In genomic region chr2:172911715-172912114, GRCm38 (mm10) we compare ENCODE assay signal across 14 mouse cellular contexts. TPM values are rescaled to one million over a fixed set of nuclear protein-coding genes. Genes with fewer than 3 reads are reported as not detected.
A peak's percentile ranks its signal among the peaks of the same experiment; 100 is the strongest.
DNase-seq lines count a peak whose midpoint lies in the region; ATAC-seq and TF ChIP-seq lines count a peak whose summit lies in the region.
"Had no signal": no experiment of that assay in that cellular context is flagged by ENCODE, and none has a peak within 500 bp of the region (broad histone marks: within the 10 kb centered on the region; RNA-seq: fewer than 3 reads in every experiment).

No protein-coding gene starts in this region.

- no peak for ATAC-seq in midbrain, embryonic 14.5 days (ENCODE audit: low FRiP score, low TSS enrichment)
- ATAC-seq in heart, postnatal 0 days (ENCODE audit: insufficient read depth, low read depth): no peak
- ATAC-seq: forebrain, embryonic 13.5 days; intestine, postnatal 0 days had no signal

- H3K4me2 ChIP-seq in midbrain, embryonic 14.5 days (ENCODE audit: low read length): no peak overlapping the region
- no peak overlapping the region for H3K4me2 ChIP-seq in heart, postnatal 0 days (ENCODE audit: low read depth, low read length)
- H3K4me2 ChIP-seq: forebrain, embryonic 13.5 days had no signal

- intact Hi-C loops in heart, postnatal 25 days (cut with DNase I): no loop called here

- H3K4me1 ChIP-seq in midbrain, embryonic 10.5 days: peaks cover 43% of the 10 kb centered on the region
- H3K4me1 ChIP-seq in midbrain, embryonic 14.5 days (ENCODE audit: control insufficient read depth, insufficient read depth, low read length): peaks cover 12% of the 10 kb centered on the region; the same call in 1 of the 2 replicates
- H3K4me1 ChIP-seq in heart, postnatal 0 days (ENCODE audit: control insufficient read depth, insufficient read depth): peaks cover 25% of the 10 kb centered on the region; the same call in 1 of the 2 replicates

- peak overlapping the region; percentile 2; the same call in 1 of the 2 replicates for H3K27ac ChIP-seq in midbrain, embryonic 10.5 days (replicated peaks)
- H3K27ac ChIP-seq in midbrain, embryonic 14.5 days (replicated peaks; ENCODE audit: low read depth, low read length): no peak overlapping the region
- H3K27ac ChIP-seq in heart, postnatal 0 days (ENCODE audit: low read depth): peak overlapping the region; percentile 30
- H3K27ac ChIP-seq: forebrain, embryonic 13.5 days had no signal

- WGBS in midbrain, embryonic 10.5 days: 26% methylated on average over 5 of the region's 5 CpGs
- 33% methylated on average over 5 of the region's 5 CpGs for WGBS in midbrain, embryonic 14.5 days
- 13% methylated on average over 5 of the region's 5 CpGs for WGBS in heart, postnatal 0 days

- H3K4me3 ChIP-seq in midbrain, embryonic 10.5 days: no peak overlapping the region
- H3K4me3 ChIP-seq in midbrain, embryonic 14.5 days (replicated peaks; ENCODE audit: low read depth, low read length): no peak overlapping the region
- no peak overlapping the region for H3K4me3 ChIP-seq in heart, postnatal 0 days (ENCODE audit: low read depth, low read length)
- H3K4me3 ChIP-seq: forebrain, embryonic 13.5 days had no signal

- H3K27me3 ChIP-seq in midbrain, embryonic 10.5 days (ENCODE audit: low read depth, poor library complexity, severe bottlenecking): no peaks in the 10 kb centered on the region
- H3K27me3 ChIP-seq in midbrain, embryonic 14.5 days (ENCODE audit: control insufficient read depth, insufficient read depth, low read length): no peaks in the 10 kb centered on the region
- H3K27me3 ChIP-seq in heart, postnatal 0 days (ENCODE audit: control insufficient read depth, insufficient read depth, low read length): no peaks in the 10 kb centered on the region
- H3K27me3 ChIP-seq: forebrain, embryonic 13.5 days had no signal

- no peaks in the 10 kb centered on the region for H3K9me3 ChIP-seq in midbrain, embryonic 10.5 days (replicated peaks)
- no peaks in the 10 kb centered on the region for H3K9me3 ChIP-seq in midbrain, embryonic 14.5 days (ENCODE audit: control insufficient read depth, low read length)
- H3K9me3 ChIP-seq in heart, postnatal 0 days (replicated peaks; ENCODE audit: control insufficient read depth, low read length): no peaks in the 10 kb centered on the region
- H3K9me3 ChIP-seq: forebrain, embryonic 13.5 days had no signal

- TF ChIP-seq EP300 in heart, postnatal 0 days (IDR thresholded peaks at IDR 0.05; ENCODE audit: low read depth): no peak

- H3K9ac ChIP-seq in midbrain, embryonic 14.5 days (replicated peaks; ENCODE audit: low read length): no peak overlapping the region
- H3K9ac ChIP-seq in heart, postnatal 0 days (replicated peaks; ENCODE audit: low read depth, low read length): no peak overlapping the region
- H3K9ac ChIP-seq: forebrain, embryonic 13.5 days had no signal

- peak; percentile 9 to 22 for DNase-seq in heart, adult 18-20 months
- no peak for DNase-seq in heart, postnatal 25 days (ENCODE audit: low spot score)
- DNase-seq in midbrain, embryonic 10.5 days (ENCODE audit: low spot score): no peak
- no peak for DNase-seq in midbrain, embryonic 14.5 days
- DNase-seq in heart, postnatal 0 days (ENCODE audit: low spot score): no peak
- peak; percentile 12 for DNase-seq in skeletal muscle tissue, adult 2 months (ENCODE audit: low read depth, low spot score)
- DNase-seq in adrenal gland, adult 8-10 months: no peak
- DNase-seq in urinary bladder, postnatal 4 days (ENCODE audit: low spot score in 2 of 2): no peak
- DNase-seq: cerebellum, adult 8-10 months; right cerebral cortex, postnatal 25 days; thymus, postnatal 25 days had no signal

- TF ChIP-seq CTCF in heart, postnatal 0 days (IDR thresholded peaks at IDR 0.05; ENCODE audit: low read depth): no peak

- H3K36me3 ChIP-seq in midbrain, embryonic 10.5 days: no peaks in the 10 kb centered on the region; the same call in 1 of the 2 replicates
- no peaks in the 10 kb centered on the region for H3K36me3 ChIP-seq in midbrain, embryonic 14.5 days (ENCODE audit: control insufficient read depth, insufficient read depth, low read length)
- no peaks in the 10 kb centered on the region for H3K36me3 ChIP-seq in heart, postnatal 0 days (replicated peaks; ENCODE audit: control insufficient read depth, insufficient read depth, low read length)

RNA-seq across cellular contexts. Expression of gene Bmp7, which starts 28.4 kb away (rescaled TPM):
- total RNA-seq in heart, adult 18-20 months (2021): 1 to 10 TPM; 1.1 to 1.3 TPM
- total RNA-seq in heart, postnatal 25 days (2021): 1 to 10 TPM in 1 of 2 experiments, under 1 TPM in 1; 0.83 to 1.6 TPM
- polyA plus RNA-seq in midbrain, embryonic 10.5 days (2016; fragmentation: Nextera tagmentation; extraction: Ambion mirVana): 14.7 and 14.8 TPM in 2 replicates
- polyA plus RNA-seq in midbrain, embryonic 14.5 days (2014; fragmentation: Nextera tagmentation; extraction: Ambion mirVana): 3.1 and 13.2 TPM in 2 replicates
- 51.3 and 60.3 TPM in 2 replicates for total RNA-seq in heart, postnatal 0 days (2014; rRNA removed; ENCODE audit: low replicate concordance)
- 11.8 TPM in 2 replicates for polyA plus RNA-seq in heart, postnatal 0 days (2015; fragmentation: Nextera tagmentation; extraction: Ambion mirVana)
- 100 to 1,000 TPM in 2 of 4 experiments, 10 to 100 TPM in 2; 39.9 to 107 (median 72.1) TPM for total RNA-seq in adrenal gland, adult 8-10 months (2022)
- total RNA-seq: MEL had no signal

Comparison
In these comparisons a context has a peak if more than half of its experiments do, and no peak if none do; other contexts are left out.
1. DNase-seq: peak in heart, adult 18-20 months (2 of 2) and skeletal muscle tissue, adult 2 months (single experiment); none in heart, postnatal 25 days (single experiment), midbrain, embryonic 10.5 days (single experiment), midbrain, embryonic 14.5 days (single experiment), heart, postnatal 0 days (single experiment), adrenal gland, adult 8-10 months (single experiment) and urinary bladder, postnatal 4 days (0 of 2).
2. RNA of gene Bmp7, which starts 28.4 kb away (total RNA-seq): 39.9 to 107 TPM in adrenal gland, adult 8-10 months and 51.3 to 60.3 TPM in heart, postnatal 0 days; 0.83 to 1.6 TPM in heart, postnatal 25 days and 1.1 to 1.3 TPM in heart, adult 18-20 months; every median in the first group is over 10 times any median in the second.